Mouse (Mus musculus) erythroblast, embryonic 14.5 days (primary cell): Measurements from ENCODE around the gene Ssu72. TPM values are rescaled to one million over a fixed set of nuclear protein-coding genes. Genes with fewer than 3 reads are reported as not detected.

Experiments used
- H3K27me3 ChIP-seq: 2 replicates; pipeline ENCODE4 v1.6.1; 2012; ENCODE audit warnings: inconsistent platforms; ENCODE audit not compliant: control insufficient read depth
- H3K36me3 ChIP-seq: 2 replicates; pipeline ENCODE4 v1.6.1; 2012; ENCODE audit warnings: mild to moderate bottlenecking, inconsistent platforms; ENCODE audit not compliant: control insufficient read depth
- H3K4me1 ChIP-seq: 2 replicates; pipeline ENCODE4 v1.6.1; 2012; ENCODE audit warnings: inconsistent platforms; ENCODE audit not compliant: control insufficient read depth
- H3K4me3 ChIP-seq: replicated peaks from 2 replicates; pipeline ENCODE3; 2012; ENCODE audit warnings: moderate library complexity, mild to moderate bottlenecking, inconsistent platforms
- H3K9me3 ChIP-seq: 2 replicates; pipeline ENCODE4 v1.6.1; 2012; ENCODE audit warnings: low read length, inconsistent platforms, mixed read lengths; ENCODE audit not compliant: control insufficient read depth
- GATA1 ChIP-seq: IDR thresholded peaks from 2 replicates; pipeline ENCODE4 v1.6.1; 2012; ENCODE audit warnings: low read length, inconsistent platforms, mixed read lengths
- TAL1 ChIP-seq: IDR thresholded peaks from 3 replicates; pipeline ENCODE4 v1.6.1; 2012; ENCODE audit warnings: low read length, inconsistent platforms, mixed read lengths
- polyA plus RNA-seq: library from polyadenylated mRNA; stranded (reverse); fragments of >175 nt; gene quantifications from 2 replicates; pipeline ENCODE4 v1.2.3, GENCODE M21; 2012

Gene Ssu72
- polyA plus RNA-seq, 1 experiment, result 0.83 TPM

GRCm38 (mm10) chr4:155742684-155743083 is 38.1 kb downstream of the Ssu72 start:
- Histone ChIP-seq H3K36me3 (peaks cover 81% of the 10 kb centered on the region), H3K4me1 (peaks cover 1% of the 10 kb centered on the region; the same call in 1 of the 2 replicates)

DNA sequence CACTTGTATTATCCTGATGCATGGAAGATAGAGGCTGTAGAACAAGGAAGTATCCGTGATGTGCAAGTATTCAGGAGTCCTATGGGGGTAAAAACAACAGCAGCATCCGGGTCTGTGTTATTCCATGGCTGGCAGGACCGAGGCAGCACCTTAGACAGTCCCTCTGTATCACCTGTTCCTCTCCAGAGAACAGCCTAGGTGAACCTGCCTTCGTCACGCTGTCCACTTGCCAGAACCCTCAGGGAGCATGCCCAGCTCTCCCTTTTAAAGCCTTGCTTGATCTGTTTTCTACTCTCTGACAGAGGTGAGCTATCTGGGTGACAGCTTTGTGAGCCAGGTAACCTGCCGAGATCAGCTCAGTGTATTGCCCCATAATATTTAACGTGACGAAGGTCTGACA is 39.9 kb downstream of the Ssu72 start:
- TF ChIP-seq TAL1, result no peak
- TF ChIP-seq GATA1, result no peak
- H3K4me3 ChIP-seq, result no peak overlapping the region
- peaks cover 95% of the 10 kb centered on the region for H3K36me3 ChIP-seq
- no peaks in the 10 kb centered on the region for H3K27me3 ChIP-seq
- no peaks in the 10 kb centered on the region for H3K9me3 ChIP-seq
- peaks cover 1% of the 10 kb centered on the region; the same call in 1 of the 2 replicates for H3K4me1 ChIP-seq

More at GRCm38 (mm10) chr4:155742684-155743083, 38.1 kb downstream of the Ssu72 start:
- Histone ChIP-seq H3K4me3 (no peak overlapping the region), H3K9me3 (no peaks in the 10 kb centered on the region), H3K27me3 (no peaks in the 10 kb centered on the region)
- TF ChIP-seq TAL1 (no peak), GATA1 (no peak)

- TF ChIP-seq TAL1, result no peak
- TF ChIP-seq GATA1, result no peak
- H3K36me3 ChIP-seq, result peaks cover 97% of the 10 kb centered on the region
- H3K27me3 ChIP-seq, result no peaks in the 10 kb centered on the region
- no peaks in the 10 kb centered on the region for H3K4me1 ChIP-seq
- H3K9me3 ChIP-seq, result no peaks in the 10 kb centered on the region
- no peak overlapping the region for H3K4me3 ChIP-seq
Measured at GRCm38 (mm10) chr4:155745136-155745535, 40.5 kb downstream of the Ssu72 start.

DNA sequence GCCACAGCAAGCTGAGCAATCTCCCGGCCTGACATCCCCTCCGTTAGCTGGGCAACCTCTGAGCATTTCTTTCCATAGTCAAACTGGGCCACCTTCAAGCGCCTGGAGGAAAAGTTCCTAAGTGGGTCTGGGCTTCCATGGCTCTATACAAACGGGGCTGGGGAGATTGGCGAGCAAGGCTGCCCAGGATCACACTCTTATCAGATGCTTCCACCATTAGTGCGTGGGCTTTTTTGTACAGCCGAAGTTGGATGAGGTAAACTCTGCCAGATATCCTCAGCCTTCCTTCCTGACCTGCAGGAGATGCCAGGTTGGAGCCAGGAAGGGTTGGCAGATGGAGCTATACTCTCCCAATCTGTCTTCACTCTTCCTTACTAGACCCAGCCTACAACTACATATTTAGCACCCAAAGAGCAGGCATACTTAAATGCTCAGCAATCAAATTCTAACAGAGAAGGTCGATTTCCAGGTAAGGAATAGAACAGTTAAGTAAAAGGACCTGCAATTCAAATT is 41.5 kb downstream of the Ssu72 start:
- Histone ChIP-seq H3K4me3 (no peak overlapping the region), H3K9me3 (no peaks in the 10 kb centered on the region), H3K36me3 (peaks cover 97% of the 10 kb centered on the region)

GRCm38 (mm10) chr4:155746575-155747490 is 42.2 kb downstream of the Ssu72 start:
- no peak overlapping the region for H3K4me3 ChIP-seq
- H3K4me1 ChIP-seq, result no peaks in the 10 kb centered on the region
- H3K9me3 ChIP-seq, result no peaks in the 10 kb centered on the region
- H3K36me3 ChIP-seq, result peaks cover 97% of the 10 kb centered on the region
- TF ChIP-seq TAL1 (no peak), GATA1 (no peak)
- no peaks in the 10 kb centered on the region for H3K27me3 ChIP-seq

More for the DNA sequence above, 41.5 kb downstream of the Ssu72 start:
- Histone ChIP-seq H3K27me3 (no peaks in the 10 kb centered on the region), H3K4me1 (no peaks in the 10 kb centered on the region)
- no peak for TF ChIP-seq TAL1
- TF ChIP-seq GATA1, result no peak

DNA sequence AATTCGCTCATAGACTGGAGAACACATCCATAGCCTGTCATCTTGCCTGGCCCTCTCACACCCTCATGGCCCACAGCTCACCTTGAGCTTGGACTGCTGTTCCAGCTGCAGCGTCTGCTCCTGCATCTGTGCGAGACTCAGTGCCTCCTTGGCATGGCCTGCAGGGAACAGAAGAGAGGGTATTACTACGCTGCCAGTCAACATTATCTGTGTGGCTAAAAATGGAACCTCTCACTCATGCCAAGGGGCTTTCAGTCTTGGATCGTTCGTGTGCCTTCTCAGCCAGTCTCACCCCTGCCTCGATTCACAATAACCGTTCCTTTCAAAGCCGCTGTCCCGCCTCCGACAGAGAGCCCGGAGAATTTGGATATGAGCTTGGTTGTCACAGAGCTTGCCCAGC is 52.4 kb downstream of the Ssu72 start:
- Histone ChIP-seq H3K36me3 (peaks cover 56% of the 10 kb centered on the region), H3K4me3 (no peak overlapping the region), H3K27me3 (no peaks in the 10 kb centered on the region), H3K9me3 (no peaks in the 10 kb centered on the region), H3K4me1 (peaks cover 34% of the 10 kb centered on the region)
- TF ChIP-seq TAL1, result no peak
- no peak for TF ChIP-seq GATA1

DNA sequence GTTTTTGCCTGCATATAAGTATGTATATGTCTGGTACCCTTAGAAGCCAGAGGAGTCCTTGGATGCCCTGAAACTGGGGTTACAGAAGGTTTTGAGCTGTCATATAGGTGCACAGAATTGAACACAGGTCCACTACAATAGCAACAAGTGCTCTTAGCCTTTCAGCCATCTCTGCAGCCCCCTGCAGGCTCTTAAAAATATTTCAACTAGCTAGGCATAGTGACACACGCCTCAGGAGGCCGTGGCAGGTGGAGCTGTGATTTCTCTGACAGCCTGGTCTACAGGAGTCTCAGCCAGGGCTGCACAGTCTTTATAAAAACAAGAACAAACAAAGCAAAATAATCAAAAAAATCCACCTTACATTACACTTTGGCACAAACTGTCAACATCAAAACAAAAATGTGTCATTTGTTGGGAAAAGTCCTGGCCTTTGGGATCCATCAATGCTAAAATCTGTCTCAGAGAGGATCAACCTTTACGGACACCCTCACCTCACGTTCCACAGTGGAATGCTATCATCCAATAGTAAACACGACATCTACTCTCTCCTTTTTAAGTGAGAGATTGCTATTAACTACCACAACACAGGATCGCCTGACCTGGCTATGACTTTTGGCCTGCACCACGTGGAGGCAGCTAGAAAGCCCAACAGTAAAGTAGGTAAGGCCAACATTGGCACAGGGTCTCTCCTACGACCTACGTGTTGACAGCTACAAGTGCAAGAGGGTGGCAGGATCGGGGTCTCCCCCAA is 55.4 kb downstream of the Ssu72 start:
- Histone ChIP-seq H3K9me3 (no peaks in the 10 kb centered on the region), H3K4me1 (peaks cover 40% of the 10 kb centered on the region), H3K4me3 (peak overlapping the region; percentile 72), H3K27me3 (no peaks in the 10 kb centered on the region), H3K36me3 (peaks cover 32% of the 10 kb centered on the region)
- TF ChIP-seq GATA1 (no peak), TAL1 (no peak)

DNA sequence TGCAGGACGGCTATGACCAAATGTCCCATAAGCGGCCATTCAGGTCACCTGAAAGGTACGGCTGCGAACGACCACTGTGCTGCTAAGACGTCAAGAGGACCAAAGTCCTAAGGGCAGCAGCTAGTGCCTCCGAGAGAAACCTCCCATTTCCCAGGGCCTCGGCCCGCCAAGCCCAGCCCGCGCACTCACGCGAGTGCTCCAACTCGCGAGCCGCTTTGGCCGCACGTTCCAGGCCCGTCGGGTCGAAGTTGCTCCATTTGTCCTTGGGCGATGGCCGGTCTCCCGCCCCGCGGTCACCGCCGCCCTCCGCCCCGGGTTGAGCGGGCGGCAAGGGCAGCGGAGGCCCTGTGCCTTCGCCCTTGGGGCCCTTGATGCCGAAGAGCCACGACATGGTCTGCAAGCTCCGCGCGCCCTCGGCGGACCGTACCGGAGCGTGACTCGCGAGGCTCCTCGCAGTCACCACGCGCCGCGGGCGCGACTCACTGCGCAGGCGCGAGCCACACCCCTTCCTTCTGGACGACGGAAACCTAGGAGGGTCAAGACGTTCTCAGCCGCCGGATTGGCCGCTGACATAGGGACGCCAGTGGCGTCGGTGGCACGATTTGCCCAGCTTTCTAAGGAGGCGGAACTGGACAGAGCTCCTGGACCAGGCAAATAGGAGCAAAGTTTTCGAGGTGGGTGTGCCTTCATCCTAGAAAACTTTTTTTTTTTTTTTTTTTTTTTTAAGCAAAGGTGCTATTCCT is 56.2 kb downstream of the Ssu72 start, which contains the start of gene Atad3a:
Gene Atad3a, minus strand, starts transcription at position 481 of the 743 bp plus-strand sequence.
- Histone ChIP-seq H3K27me3 (no peaks in the 10 kb centered on the region), H3K4me1 (peaks cover 40% of the 10 kb centered on the region), H3K36me3 (peaks cover 25% of the 10 kb centered on the region), H3K4me3 (peak within 1 kb of the TSS; percentile 72), H3K9me3 (no peaks in the 10 kb centered on the region)
- TF ChIP-seq TAL1 (no peak), GATA1 (no peak)
